13 mouse cellular contexts compared by ENCODE assay signal in genomic region chr9:21845381-21846080, GRCm38 (mm10). TPM values are rescaled to one million over a fixed set of nuclear protein-coding genes. Genes with fewer than 3 reads are reported as not detected.
A peak's percentile ranks its signal among the peaks of the same experiment; 100 is the strongest.
DNase-seq lines count a peak whose midpoint lies in the region; ATAC-seq and TF ChIP-seq lines count a peak whose summit lies in the region.
"Had no signal": no experiment of that assay in that cellular context is flagged by ENCODE, and none has a peak within 500 bp of the region (broad histone marks: within the 10 kb centered on the region; RNA-seq: fewer than 3 reads in every experiment).

No protein-coding gene starts in this region.

- 48% methylated on average over 14 of the region's 14 CpGs for WGBS in heart, embryonic 14.5 days
- 35% methylated on average over 14 of the region's 14 CpGs for WGBS in intestine, postnatal 0 days
- 36% methylated on average over 14 of the region's 14 CpGs for WGBS in lung, embryonic 15.5 days

- H3K27ac ChIP-seq in heart, embryonic 14.5 days (replicated peaks in 1 of 2; ENCODE audit: control insufficient read depth in 1 of 2, insufficient read depth in 1 of 2, low read depth in 2 of 2, low read length in 2 of 2), result peak overlapping the region; percentile 25 to 93; a peak in 3 of 4 replicates
- H3K27ac ChIP-seq in intestine, postnatal 0 days (ENCODE audit: low read depth, low read length), result no peak overlapping the region
- H3K27ac ChIP-seq in lung, embryonic 15.5 days, result peak overlapping the region; percentile 97; the same call in 1 of the 2 replicates
- H3K27ac ChIP-seq: forebrain, embryonic 15.5 days had no signal

- no peak overlapping the region for H3K4me3 ChIP-seq in heart, embryonic 14.5 days (ENCODE audit: control insufficient read depth in 1 of 2, insufficient read depth in 1 of 2, low read depth in 1 of 2, low read length in 2 of 2)
- no peak overlapping the region for H3K4me3 ChIP-seq in intestine, postnatal 0 days (ENCODE audit: low read depth, low read length)
- no peak overlapping the region for H3K4me3 ChIP-seq in lung, embryonic 15.5 days
- H3K4me3 ChIP-seq: forebrain, embryonic 15.5 days; hindbrain, embryonic 15.5 days had no signal

- H3K9ac ChIP-seq in heart, embryonic 14.5 days (ENCODE audit: low read length), result no peak overlapping the region; the same call in 1 of the 2 replicates
- H3K9ac ChIP-seq in intestine, postnatal 0 days (ENCODE audit: low read depth, low read length), result no peak overlapping the region
- H3K9ac ChIP-seq in lung, embryonic 15.5 days, result no peak overlapping the region
- H3K9ac ChIP-seq: forebrain, embryonic 15.5 days; hindbrain, embryonic 15.5 days had no signal

- intact Hi-C loops in heart, postnatal 14 days (cut with DNase I), result no loop called here
- intact Hi-C loops in left cerebral cortex, postnatal 4 days (cut with DNase I), result no loop called here

- ATAC-seq in heart, embryonic 14.5 days (ENCODE audit: insufficient number of reproducible peaks, insufficient read depth, low FRiP score, low read depth), result no peak
- peak; percentile 15 for ATAC-seq in intestine, postnatal 0 days
- ATAC-seq in lung, embryonic 15.5 days (ENCODE audit: borderline replicate concordance, extremely low read depth, low FRiP score, low TSS enrichment), result no peak
- no peak for ATAC-seq in erythroblast, adult 5-6 weeks (replicated peaks; ENCODE audit: low FRiP score, poor library complexity, severe bottlenecking)
- ATAC-seq: forebrain, embryonic 15.5 days had no signal

- peaks cover 44% of the 10 kb centered on the region for H3K36me3 ChIP-seq in heart, embryonic 14.5 days (ENCODE audit: control insufficient read depth, insufficient read depth, low read length)
- H3K36me3 ChIP-seq in intestine, postnatal 0 days (ENCODE audit: control insufficient read depth, insufficient read depth), result peaks cover 44% of the 10 kb centered on the region; the same call in 1 of the 2 replicates
- H3K36me3 ChIP-seq in lung, embryonic 15.5 days, result peaks cover 33% of the 10 kb centered on the region
- H3K36me3 ChIP-seq: forebrain, embryonic 15.5 days; hindbrain, embryonic 15.5 days had no signal

- no peaks in the 10 kb centered on the region for H3K27me3 ChIP-seq in heart, embryonic 14.5 days (ENCODE audit: control insufficient read depth, insufficient read depth, low read length)
- H3K27me3 ChIP-seq in intestine, postnatal 0 days (replicated peaks; ENCODE audit: control insufficient read depth, insufficient read depth, low read length), result no peaks in the 10 kb centered on the region
- H3K27me3 ChIP-seq in lung, embryonic 15.5 days, result no peaks in the 10 kb centered on the region
- H3K27me3 ChIP-seq: forebrain, embryonic 15.5 days; hindbrain, embryonic 15.5 days had no signal

- H3K4me2 ChIP-seq in heart, embryonic 14.5 days (ENCODE audit: low read length), result no peak overlapping the region
- H3K4me2 ChIP-seq in intestine, postnatal 0 days (replicated peaks; ENCODE audit: low read depth), result no peak overlapping the region
- no peak overlapping the region for H3K4me2 ChIP-seq in lung, embryonic 15.5 days
- H3K4me2 ChIP-seq: forebrain, embryonic 15.5 days; hindbrain, embryonic 15.5 days had no signal

- peak; percentile 46 for TF ChIP-seq CTCF in intestine, postnatal 0 days (IDR thresholded peaks at IDR 0.05; ENCODE audit: low read depth)

- peaks cover 22 to 34% of the 10 kb centered on the region in 2 experiments for H3K4me1 ChIP-seq in heart, embryonic 14.5 days (ENCODE audit: control insufficient read depth in 2 of 2, insufficient read depth in 2 of 2, low read length in 2 of 2)
- H3K4me1 ChIP-seq in intestine, postnatal 0 days (replicated peaks; ENCODE audit: control insufficient read depth, insufficient read depth, low read length), result no peaks in the 10 kb centered on the region
- H3K4me1 ChIP-seq in lung, embryonic 15.5 days, result peaks cover 86% of the 10 kb centered on the region

- DNase-seq in heart, postnatal 14 days, result no peak
- peak; percentile 78 for DNase-seq in R1 (ENCODE audit: low read depth, low spot score)
- DNase-seq in left cerebral cortex, postnatal 4 days, result no peak
- no peak for DNase-seq in adrenal gland, adult 8-10 months

- no peaks in the 10 kb centered on the region for H3K9me3 ChIP-seq in heart, embryonic 14.5 days (ENCODE audit: control insufficient read depth, low read length)
- no peaks in the 10 kb centered on the region for H3K9me3 ChIP-seq in intestine, postnatal 0 days (ENCODE audit: control insufficient read depth)
- H3K9me3 ChIP-seq in lung, embryonic 15.5 days, result no peaks in the 10 kb centered on the region
- H3K9me3 ChIP-seq: forebrain, embryonic 15.5 days; hindbrain, embryonic 15.5 days had no signal

RNA-seq across cellular contexts. Expression of gene Dock6, which starts 6.9 kb away (rescaled TPM):
- 42.4 and 44.5 TPM in 2 replicates for polyA plus RNA-seq in heart, embryonic 14.5 days (2014; fragmentation: Nextera tagmentation; extraction: Ambion mirVana)
- 10 to 100 TPM; 46.1 to 57.3 TPM for total RNA-seq in heart, postnatal 14 days (2021)
- 15.5 and 18.4 TPM in 2 replicates for polyA plus RNA-seq in intestine, postnatal 0 days (2015; fragmentation: Nextera tagmentation; extraction: Ambion mirVana)
- 62.0 and 68.0 TPM in 2 replicates for polyA plus RNA-seq in lung, embryonic 15.5 days (2015; fragmentation: Nextera tagmentation; extraction: Ambion mirVana)
- total RNA-seq in left cerebral cortex, postnatal 4 days (2021), result 10 to 100 TPM; 28.9 to 29.2 TPM
- 10 to 100 TPM; 34.3 to 80.5 (median 56.4) TPM for total RNA-seq in adrenal gland, adult 8-10 months (2022)
- not detected in 2 replicates for total RNA-seq in erythroblast, adult 5-6 weeks (2015; ENCODE audit: low replicate concordance)
- not detected in 2 replicates for total RNA-seq in erythroblast, adult 5-6 weeks (2017; ENCODE audit: low replicate concordance)

RNA-seq across cellular contexts. Expression of gene Angptl8, which starts 10.2 kb away (rescaled TPM):
- 1.4 and 1.6 TPM in 2 replicates for polyA plus RNA-seq in heart, embryonic 14.5 days (2014; fragmentation: Nextera tagmentation; extraction: Ambion mirVana)
- not detected for total RNA-seq in heart, postnatal 14 days (2021)
- 15.9 and 21.1 TPM in 2 replicates for polyA plus RNA-seq in intestine, postnatal 0 days (2015; fragmentation: Nextera tagmentation; extraction: Ambion mirVana)
- polyA plus RNA-seq in lung, embryonic 15.5 days (2015; fragmentation: Nextera tagmentation; extraction: Ambion mirVana), result 2.1 and 2.3 TPM in 2 replicates
- not detected for total RNA-seq in left cerebral cortex, postnatal 4 days (2021)
- total RNA-seq in adrenal gland, adult 8-10 months (2022), result 10 to 100 TPM in 2 of 4 experiments, 1 to 10 TPM in 2; 1.5 to 12.0 (median 7.7) TPM
- total RNA-seq in erythroblast, adult 5-6 weeks (2015; ENCODE audit: low replicate concordance), result 1.3 TPM in 1 of 2 replicates, not detected in the other
- not detected in 2 replicates for total RNA-seq in erythroblast, adult 5-6 weeks (2017; ENCODE audit: low replicate concordance)
- total RNA-seq: left cerebral cortex, postnatal 36 days; MEL had no signal
- polyA plus RNA-seq: testis, adult 2 months had no signal

RNA-seq across cellular contexts. Expression of gene Kank2, which starts 47.0 kb away (rescaled TPM):
- polyA plus RNA-seq in heart, embryonic 14.5 days (2014; fragmentation: Nextera tagmentation; extraction: Ambion mirVana), result 11.1 and 11.6 TPM in 2 replicates
- total RNA-seq in heart, postnatal 14 days (2021), result 10 to 100 TPM; 52.6 to 53.3 TPM
- polyA plus RNA-seq in intestine, postnatal 0 days (2015; fragmentation: Nextera tagmentation; extraction: Ambion mirVana), result 6.4 TPM in 2 replicates
- polyA plus RNA-seq in lung, embryonic 15.5 days (2015; fragmentation: Nextera tagmentation; extraction: Ambion mirVana), result 27.7 and 30.0 TPM in 2 replicates
- 1 to 10 TPM; 8.7 to 9.7 TPM for total RNA-seq in left cerebral cortex, postnatal 4 days (2021)
- 10 to 100 TPM; 35.0 to 58.9 (median 47.5) TPM for total RNA-seq in adrenal gland, adult 8-10 months (2022)
- 1.2 TPM in 1 of 2 replicates, not detected in the other for total RNA-seq in erythroblast, adult 5-6 weeks (2015; ENCODE audit: low replicate concordance)
- total RNA-seq in erythroblast, adult 5-6 weeks (2017; ENCODE audit: low replicate concordance), result 0.09 TPM in 1 of 2 replicates, not detected in the other

Comparison
In these comparisons a context has a peak if more than half of its experiments do, and no peak if none do; other contexts are left out.
1. RNA of gene Dock6, which starts 6.9 kb away (total RNA-seq): 34.3 to 80.5 TPM in adrenal gland, adult 8-10 months, 46.1 to 57.3 TPM in heart, postnatal 14 days and 28.9 to 29.2 TPM in left cerebral cortex, postnatal 4 days; not detected in erythroblast, adult 5-6 weeks; every median in the first group is over 10 times any median in the second.
2. RNA of gene Kank2, which starts 47.0 kb away (total RNA-seq): 35.0 to 58.9 TPM in adrenal gland, adult 8-10 months, 52.6 to 53.3 TPM in heart, postnatal 14 days and 8.7 to 9.7 TPM in left cerebral cortex, postnatal 4 days; 0.09 to 1.2 TPM in erythroblast, adult 5-6 weeks; every median in the first group is over 4 times any median in the second.